Mouse (Mus musculus) bone marrow macrophage, adult 2 months (primary cell): Measurements from ENCODE around the gene Pcgf3.

Experiments used
- CTCF ChIP-seq: IDR thresholded peaks from 2 replicates; pipeline ENCODE4 v1.5.1; 2012; ENCODE audit warnings: low read depth, mild to moderate bottlenecking, low read length, moderate library complexity
- POLR2A ChIP-seq: IDR thresholded peaks from 2 replicates; pipeline ENCODE4 v1.6.1; 2012; ENCODE audit warnings: mild to moderate bottlenecking, low read depth, low read length, borderline replicate concordance

GRCm38 (mm10) chr5:108427186-108427585 is 33.8 kb upstream of the Pcgf3 start:
- peak; percentile 51; the same call in 1 of the 2 replicates for TF ChIP-seq CTCF
- no peak for TF ChIP-seq POLR2A
